Mouse (Mus musculus): Measurements from ENCODE around the gene Rfc5.
"Not testable (repeated sequence)": the region's sequence is repeated elsewhere in the genome, so short reads cannot be mapped to it uniquely, and the experiment has no call there.

Rfc5 gene

DNA sequence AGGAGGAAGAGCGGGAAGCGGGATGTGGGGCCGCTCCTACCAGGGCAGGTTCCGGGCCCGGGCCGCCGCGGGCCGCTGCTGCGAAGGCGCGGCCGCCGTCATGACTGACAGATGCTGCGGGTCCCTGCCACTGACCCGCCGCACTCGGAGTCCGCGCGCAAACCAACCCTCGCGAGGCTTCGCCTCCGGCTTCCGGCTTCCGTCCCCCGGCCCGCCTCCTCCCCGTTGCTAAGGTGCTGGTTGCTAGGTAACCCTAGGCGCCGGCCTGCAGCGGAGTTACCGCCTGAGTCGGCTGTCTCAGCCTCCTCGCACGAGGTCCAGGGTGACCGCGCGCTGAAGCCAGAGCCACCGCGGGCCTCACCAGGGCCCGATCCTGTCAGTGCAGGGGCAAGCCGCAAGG lies at the start of gene Rfc5:
Gene Rfc5, minus strand, starts transcription at position 171 of the 400 bp plus-strand sequence.
- peak; percentile 95 to 96 for DNase-seq

DNA sequence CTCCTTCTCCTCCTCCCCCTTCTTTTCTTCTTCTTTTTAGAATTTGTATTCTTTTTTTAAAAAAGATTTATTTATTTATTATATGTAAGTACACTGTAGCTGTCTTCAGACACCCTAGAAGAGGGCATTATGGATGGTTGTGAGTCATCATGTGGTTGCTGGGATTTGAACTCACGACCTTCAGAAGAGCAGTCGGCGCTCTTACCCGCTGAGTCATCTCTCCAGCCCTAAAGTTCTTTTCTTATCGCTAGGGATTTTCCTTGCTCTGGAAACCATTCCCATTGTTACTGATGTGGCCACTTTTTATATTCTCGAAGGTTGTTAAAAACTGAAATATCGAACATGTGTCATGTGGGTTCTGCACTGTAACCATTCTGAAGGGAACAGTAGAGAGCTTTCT lies 44.7 kb upstream of the Rfc5 start:
- not testable (repeated sequence) for DNase-seq

DNA sequence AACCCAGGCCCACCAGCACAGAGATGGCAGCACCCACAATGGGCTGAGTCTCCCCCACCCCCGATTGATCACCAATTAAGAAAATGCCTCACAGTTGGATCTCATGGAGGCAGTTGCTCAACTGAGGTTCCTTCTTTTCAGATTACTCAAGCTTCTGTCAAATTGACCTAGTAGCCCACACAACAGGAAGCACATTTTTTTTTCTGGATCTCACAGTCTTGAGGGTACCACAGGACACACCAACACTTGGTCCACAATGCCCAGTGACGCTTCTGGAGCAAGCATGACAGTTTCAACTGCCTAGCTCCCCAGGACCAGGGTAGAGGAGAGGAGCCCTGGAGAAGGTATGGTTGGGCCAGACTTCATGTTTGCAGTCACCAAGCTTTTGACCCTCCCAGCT lies 28.6 kb upstream of the Rfc5 start:
- DNase-seq = no peak

DNA sequence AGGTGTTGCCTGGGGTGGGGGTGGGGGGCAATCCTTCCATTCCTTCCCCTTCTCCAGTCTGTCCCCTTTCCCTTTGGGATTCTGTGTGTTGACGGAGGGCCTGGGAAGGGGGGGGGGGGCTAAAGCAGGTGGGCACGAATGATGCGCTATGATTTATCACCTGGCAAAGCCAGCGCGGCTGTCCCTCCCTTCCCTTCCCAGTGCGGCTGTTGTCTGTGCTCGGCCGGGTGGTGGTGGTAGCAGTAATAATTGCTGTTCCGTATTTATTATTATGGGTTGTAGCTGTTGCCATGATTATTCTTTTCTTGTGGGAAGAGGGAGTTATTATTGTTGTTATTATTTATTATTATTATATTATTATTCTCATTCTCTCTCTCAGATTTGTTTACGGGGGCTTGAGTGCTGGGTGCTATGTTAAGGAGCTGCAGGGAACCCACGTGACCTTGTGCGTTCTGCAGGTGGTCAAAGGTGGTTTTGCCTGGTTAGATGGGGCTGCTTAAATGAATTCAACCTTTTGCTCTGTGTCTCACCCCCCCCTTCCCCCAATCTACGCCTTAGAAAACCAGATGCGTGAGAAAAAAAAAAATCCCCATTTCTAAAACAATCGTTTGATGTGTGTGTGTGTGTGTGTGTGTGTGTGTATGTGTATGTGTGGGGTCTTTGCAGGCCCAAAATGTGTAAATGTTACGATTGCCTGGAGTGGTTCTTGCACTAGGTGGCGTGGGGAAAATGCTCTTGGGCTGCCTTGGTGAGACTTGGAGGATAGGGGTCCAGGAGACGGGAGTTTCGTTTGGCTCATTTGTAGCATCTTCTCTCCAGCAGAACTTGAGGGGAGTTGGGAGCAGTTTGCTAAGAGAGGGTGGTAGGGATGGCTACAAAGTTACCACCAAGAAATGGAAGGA lies 26.4 kb upstream of the Rfc5 start:
- no peak for DNase-seq

DNA sequence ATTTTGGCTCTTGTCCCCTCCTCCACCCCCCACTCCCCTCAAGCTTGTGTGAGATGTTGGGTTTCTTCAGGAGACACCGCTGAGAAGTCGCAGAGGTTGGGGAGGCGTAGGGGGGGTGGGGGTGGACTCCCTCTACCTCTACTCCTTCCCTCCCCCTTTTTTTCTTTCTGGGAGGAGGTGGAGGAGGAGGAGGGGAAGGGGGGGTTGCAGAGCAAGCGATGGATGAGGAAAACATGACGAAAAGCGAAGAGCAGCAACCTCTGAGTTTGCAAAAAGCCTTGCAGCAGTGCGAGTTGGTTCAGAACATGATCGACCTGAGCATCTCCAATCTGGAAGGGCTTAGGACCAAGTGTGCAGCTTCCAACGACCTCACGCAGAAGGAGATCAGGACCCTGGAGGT lies 25.8 kb upstream of the Rfc5 start:
- DNase-seq = no peak

DNA sequence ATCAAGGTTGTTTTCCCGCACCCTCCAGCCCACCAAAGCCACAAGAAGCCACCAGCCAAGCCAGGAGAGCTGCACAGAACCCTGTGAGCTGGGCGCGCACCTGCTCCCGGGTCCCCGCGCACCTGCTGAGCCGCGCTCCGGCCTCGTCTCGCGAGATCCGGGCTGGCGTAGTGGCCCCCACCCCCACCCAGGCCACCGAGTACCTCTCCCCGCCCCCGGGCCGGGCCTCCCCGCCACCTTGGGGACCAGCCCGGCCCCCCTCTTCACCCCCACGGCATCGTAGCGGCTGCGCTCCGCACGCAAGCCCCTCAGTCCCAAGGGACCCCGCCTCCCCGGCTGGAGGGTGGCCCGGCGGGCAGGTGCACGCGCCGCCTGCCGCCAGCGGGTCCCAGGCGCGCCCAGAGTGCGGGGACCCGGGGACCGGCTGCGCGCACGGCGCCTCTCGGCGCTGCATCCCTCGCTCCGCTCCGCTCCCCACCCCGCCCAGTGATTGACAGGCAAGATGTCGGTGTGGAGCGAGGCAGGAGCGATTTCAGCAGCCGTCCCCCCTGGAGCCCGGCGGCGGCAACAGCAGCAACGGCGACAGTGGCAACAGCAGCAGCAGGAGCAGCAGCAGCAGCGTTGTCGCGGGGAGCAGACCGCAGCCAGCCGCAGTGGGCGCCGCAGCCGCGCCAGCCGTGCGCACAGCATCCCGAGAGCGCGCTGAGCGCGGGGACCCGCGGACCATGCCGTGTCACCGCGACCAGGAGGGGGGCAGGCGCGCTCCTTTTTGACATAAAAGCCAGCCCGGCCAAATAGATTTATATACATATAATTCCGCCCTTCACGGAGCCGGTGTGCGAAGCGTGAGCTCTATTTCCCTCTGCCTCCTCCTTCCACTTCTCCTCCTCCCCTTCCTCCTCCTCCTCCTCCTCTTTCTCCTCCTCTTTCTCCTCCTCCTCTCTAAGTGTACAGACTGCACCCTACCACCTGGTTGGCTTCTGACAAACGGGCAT lies 25.0 kb upstream of the Rfc5 start, which contains the start of gene Ksr2:
Gene Ksr2, plus strand, starts transcription at position 494 of the 995 bp plus-strand sequence.
- DNase-seq = peak; percentile 29 to 42

DNA sequence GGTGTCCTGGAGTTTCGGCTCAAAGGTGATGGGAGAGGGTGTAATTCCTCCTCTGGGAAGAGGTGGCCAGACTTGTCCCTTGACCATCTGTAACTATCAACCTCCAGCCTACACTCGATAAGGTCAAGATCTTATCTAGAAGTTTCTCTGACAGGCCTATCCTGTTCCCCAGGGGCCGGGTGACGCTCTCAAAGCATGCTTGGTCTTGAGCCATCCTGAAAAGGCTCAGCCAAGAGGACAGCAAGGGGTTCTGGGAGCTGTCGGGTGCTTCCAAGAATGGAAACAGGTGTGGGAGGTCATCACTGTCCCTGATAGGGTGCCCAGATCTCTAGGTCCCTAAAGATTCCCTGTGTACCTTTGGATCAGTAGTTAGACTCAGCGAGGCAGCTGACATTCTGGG lies 20.5 kb upstream of the Rfc5 start:
- DNase-seq = no peak

DNA sequence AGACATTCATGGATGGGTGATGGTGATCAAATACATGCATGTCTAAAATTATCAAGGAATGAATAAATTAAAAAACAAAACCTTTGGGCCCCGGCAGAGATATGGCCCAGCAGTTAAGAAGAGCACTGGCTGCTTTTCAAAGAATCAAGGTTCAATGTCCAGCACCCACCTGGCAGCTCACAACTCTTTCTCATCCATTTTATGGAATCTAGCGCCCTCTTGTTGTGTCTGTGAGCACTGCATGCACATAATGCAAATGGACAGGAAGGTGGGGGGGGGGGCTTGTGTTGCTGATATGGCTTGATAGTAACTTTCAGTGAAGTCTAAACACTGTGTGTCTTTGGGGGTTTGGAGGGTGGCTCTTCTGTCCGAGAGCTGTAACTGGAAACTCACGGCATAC lies 19.4 kb upstream of the Rfc5 start:
- DNase-seq = peak; percentile 58 to 60

DNA sequence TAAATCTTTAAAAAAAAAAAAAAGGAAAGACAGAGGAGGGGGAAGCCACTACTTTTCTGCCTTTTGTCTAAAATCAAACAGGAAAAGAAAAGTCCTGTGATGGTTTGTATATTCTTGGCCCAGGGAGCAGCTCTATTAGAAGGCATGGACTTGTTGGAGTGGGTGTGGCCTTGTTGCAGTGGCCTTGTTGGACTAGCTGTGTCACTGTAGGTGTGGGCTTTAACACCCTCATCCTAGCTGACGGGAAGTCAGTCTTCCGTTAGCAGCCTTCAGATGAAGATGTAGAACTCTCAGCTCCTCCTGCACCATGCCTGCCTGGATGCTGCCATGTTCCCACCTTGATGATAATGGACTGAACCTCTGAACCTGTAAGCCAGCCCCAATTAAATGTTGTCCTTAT lies 15.8 kb upstream of the Rfc5 start:
- DNase-seq = not testable (repeated sequence)

DNA sequence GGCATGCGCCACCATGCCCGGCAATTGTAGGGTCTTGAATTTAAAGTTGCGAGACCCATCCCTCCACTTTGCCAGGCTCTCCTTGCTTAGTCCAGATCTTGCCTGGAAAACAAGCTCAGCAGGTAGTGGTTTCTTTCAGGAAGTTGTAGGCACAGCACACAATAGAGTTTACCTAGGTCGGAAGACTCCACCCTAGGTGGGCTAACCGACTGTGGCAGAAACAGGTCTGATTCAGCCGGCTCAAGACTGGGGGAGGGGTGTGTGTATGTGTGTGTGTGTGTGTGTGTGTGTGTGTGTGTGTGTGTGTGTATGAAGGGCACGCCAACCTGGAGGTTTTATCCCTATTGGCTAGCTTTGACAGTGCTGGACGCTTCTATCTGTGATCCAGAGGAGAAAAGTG lies 14.8 kb upstream of the Rfc5 start:
- DNase-seq = no peak

DNA sequence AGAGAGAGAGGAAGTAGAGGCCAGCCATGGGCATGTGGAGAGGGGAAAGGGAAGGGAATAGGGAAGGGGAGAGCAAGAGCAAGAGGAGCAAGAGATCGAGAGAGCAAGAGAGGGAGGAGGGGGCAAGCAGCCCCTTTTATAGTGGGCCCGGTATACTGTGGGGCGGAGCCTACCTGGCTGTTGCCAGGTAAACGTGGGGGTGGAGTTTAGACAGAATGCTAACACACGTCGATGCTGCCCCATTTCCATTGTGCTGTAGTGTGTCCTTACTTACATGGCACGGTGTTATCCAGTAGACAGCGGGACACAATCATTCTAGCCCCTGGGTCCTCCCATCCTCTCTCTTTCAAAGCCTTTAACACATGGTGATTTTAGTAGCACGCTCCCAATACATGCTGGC lies 10.4 kb upstream of the Rfc5 start:
- no peak for DNase-seq

DNA sequence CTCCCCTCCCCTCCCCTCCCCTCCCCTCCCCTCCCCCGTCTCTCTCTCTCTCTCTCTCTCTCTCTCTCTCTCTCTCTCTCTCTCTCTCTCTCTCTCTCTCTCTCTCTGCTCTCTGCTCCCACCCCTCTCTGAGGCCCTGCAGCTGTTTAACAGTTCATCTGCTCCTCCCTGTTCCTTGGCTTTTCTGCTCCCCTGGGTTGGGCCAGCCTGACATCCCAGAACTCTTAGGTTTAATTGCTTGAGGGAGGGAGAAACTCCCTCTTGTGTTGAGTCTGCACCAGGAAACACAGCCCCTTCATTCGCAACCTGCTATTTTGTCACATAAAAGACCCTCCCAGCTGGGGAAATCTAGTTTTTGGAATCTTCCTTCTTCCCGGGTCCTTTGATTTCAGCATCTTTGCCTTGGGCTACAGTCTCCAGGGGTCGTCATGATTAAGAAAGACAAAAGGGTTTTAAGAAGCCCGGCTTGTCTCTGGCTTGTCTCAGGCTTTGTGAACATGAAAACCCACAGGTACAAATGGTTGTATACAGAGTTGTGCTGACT lies 9.2 kb upstream of the Rfc5 start:
- no peak for DNase-seq

DNA sequence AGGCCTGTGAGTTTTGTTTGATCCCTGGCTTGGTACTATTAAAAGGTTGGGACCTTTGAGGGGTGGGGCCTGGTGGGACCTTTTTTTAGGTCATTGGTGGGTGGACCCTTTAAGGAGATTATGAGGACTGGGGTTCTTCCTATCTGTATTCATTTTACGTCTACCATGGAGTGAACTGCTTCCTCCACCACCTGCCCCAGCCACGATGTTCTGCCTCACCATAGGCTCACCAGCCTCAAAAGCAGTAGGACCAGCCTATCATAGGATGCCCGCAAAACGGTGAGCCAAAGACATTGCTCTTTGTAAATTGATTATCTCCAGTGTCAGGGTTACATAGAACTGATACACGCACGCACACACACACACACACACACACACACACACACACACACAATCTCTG lies 8.5 kb upstream of the Rfc5 start:
- DNase-seq = no peak

DNA sequence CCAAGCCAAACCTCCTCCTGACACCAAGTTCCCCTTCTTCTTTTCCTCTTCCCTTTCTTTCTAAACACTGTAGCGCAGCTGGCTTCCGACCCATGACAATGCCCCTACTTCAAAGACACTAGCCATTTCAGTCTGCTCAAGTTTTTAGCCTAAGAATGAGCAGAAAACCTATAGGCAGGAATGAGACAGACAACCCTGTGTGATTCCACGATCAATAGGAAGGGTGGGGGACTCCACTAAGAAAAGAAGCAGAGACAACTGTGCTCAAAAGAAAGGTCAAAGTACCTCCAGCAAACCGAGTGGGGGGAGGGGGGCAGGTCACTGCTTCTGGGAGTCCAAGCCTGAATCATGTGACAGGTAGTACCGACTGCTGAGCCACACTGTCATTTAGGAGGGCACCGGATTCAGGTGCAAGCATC lies 7.8 kb upstream of the Rfc5 start:
- DNase-seq = no peak

DNA sequence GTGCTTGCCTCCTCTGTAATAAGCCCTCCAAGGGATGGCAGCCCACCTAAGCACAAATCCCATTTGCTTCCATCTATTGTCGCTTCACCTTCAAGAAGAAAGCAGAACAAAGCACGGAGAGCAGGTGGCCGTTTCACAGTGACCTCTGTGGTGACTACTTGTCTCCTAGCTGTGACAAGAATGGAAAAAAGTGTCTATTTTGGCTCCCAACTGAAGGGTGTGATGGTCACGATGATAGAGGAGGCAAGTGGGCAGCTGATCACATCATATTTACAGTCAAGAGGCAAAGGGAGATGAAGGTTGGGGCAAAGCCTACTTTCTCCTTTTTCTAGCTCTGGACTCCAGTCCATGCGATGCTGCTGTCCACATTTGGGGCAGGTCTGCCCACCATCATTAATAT lies 7.0 kb upstream of the Rfc5 start:
- no peak for DNase-seq

DNA sequence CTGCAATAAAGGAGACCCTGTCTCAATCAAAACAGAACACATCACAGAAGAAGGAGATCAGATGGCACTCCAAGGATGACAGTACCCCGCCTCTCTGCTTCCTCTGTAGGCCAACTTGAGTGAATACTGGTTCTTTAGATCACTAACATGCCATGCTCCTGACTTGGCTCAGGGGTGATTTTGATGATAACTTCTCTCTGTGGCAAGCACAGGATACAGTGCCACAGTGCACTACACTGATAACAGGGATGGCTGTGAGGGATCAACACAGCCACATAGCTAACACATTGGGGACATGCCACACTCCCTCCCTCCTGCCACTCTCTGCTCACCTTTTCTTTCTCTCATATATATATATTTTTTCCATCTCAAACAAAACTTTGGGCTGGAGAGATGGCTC lies 2.0 kb upstream of the Rfc5 start:
- no peak for DNase-seq

DNA sequence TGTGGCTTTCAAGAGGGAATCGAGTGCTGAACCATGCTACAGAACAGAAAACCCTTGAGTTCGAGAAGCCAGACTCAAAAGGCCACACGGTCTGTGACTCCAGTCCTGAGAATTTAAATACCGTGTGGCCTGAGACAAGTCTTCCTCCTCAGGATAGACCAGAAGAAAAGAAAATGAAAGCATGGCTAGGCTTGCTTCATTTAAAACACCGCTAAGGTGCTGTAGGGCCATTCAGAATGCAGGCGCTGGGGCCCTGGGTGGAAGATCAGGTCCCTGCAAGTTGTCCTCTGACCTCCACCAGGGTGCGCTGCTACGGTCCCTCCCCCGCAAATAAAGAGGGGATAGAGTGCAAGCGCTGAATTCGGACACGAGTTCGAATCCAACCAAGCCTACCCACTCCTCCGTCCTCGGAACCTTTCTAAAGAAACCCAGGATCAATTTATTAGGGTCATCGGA lies 523 bp downstream of the Rfc5 start:
- DNase-seq = peak; percentile 75

DNA sequence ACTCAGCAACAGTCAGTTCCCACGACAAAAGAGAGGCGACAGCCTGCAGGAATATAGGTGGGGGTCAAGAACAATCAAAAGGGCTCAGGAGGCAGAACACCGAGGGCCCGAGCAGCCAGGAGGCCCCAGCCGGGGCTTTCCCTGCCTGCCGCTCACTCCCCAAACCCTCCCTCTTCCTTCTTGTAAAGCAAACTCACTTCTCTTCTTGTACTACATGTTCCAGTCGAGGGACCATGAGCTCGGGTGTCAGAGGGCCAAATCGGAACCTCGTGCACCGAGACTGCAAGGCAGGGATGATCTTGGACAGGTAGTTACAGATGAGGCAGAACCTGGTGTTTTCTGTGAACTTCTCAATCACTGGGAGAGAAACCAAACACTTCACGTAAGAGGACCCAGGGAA lies 5.6 kb downstream of the Rfc5 start:
- no peak for DNase-seq

DNA sequence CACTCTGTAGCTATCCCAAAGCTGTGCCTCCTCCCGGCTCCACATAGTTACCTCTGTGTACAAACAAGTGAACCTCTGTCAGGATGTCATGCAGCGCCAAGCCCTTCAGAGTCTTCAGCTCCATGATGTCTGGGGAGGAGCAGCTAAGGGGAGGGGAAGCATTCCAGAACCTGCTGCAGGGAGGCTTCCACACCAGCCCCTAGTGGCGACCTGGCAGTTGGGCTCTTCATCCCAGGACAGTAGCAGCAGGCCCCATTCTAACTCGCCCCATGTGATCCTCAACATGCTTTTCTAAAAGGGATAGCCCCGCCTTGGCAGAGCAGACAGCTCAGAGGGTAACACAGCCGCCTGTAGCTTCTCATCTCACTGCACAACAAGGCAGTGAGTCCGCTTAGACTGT lies 7.1 kb downstream of the Rfc5 start:
- DNase-seq = no peak

DNA sequence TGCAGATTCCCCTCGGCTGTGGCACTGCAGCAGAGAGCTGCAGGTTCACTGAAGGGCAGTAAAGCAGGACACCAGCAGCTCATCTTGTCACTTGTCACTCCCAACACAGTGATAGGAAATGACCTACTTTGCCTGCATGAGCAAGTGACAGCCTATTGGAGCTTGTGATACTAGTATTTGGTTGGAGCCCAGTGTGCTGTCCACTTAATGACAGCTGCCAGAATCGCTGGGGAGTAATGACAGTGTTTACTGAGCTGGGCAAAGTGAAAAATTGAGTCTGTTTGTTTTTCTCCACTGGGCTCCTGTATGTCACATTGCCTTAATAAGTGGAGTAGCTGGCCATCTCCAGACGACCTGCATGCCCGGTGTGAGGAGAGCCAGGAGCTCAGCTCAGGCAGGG lies 8.6 kb downstream of the Rfc5 start:
- DNase-seq = no peak

DNA sequence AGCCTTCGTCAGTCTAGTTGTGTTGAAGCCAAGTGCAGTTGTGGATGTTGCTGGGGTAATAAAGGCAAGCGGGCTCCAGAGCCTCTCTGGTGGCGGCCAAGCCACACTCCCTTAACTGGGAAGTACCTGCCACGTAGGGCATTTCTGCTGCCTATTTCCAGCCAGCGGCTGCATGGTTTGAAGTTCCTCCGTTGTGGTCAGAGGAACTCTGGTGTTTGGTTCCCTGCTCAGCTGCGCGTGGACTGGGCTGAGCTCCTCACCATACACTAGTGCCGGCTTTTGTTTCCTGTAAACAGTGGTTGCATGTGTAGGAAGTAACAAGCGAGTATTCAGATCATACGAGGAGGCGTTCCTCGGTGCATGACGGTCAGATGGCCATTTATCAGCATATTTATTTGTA lies 11.1 kb downstream of the Rfc5 start:
- peak; percentile 47 to 50 for DNase-seq

DNA sequence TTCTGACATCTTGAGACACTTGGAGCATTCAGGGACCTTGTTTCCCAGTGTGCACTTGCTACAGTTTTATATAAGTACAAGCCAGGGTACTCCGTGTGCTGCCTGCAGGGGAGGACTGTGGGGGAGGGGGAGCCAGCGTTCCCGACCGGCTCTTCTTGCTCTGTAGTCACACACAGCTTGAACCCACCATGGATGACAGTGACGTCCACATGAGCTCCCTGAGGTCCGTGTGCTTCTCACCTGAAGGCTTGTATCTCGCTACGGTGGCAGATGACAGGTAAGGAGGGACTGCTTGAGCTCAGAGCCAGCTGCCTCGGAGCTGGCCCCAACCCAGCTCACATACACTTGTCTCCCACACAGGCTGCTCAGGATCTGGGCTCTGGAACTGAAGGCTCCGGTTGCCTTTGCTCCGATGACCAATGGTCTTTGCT lies 12.5 kb downstream of the Rfc5 start:
- DNase-seq = no peak

DNA sequence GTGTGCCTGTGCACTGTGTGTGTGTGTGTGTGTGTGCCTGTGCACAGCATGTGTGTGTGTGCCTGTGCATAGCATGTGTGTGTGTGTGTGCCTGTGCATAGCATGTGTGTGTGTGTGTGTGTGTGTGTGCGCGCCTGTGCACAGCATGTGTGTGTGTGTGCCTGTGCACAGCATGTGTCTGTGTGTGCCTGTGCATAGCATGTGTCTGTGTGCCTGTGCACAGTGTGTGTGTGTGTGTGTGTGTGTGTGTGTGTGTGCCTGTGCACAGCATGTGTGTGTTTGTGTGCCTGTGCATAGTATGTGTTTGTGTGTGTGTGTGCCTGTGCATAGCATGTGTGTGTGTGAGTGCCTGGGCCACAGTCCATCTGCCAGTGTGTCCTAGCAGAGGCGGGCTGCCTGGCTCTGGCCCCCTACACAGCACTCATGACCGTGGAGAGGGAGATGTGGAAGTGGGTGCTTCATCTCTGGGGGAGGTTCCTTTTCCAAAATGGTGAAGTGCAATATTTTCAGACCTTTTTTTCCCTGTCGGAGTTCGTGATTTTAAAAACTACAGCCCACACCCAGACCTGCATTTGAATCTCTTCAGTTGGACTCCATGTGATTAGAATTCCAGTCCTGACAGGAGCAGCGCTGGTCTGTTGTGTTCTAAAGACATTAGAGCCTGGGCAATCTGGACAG lies 14.3 kb downstream of the Rfc5 start:
- DNase-seq = no peak

All from B cell, adult 2 months (primary cell).